Mouse (Mus musculus) limb, embryonic 11.5 days (tissue): ENCODE results near the gene Psenen. TPM values are rescaled to one million over a fixed set of nuclear protein-coding genes. Genes with fewer than 3 reads are reported as not detected.

Experiments used
- ATAC-seq: fragments of 200-750 bp; cut with Nextera tagmentation; 2 replicates; pipeline ENCODE4 v1.8.0; 2017; ENCODE audit warnings: low read depth; ENCODE audit not compliant: insufficient number of reproducible peaks, low FRiP score, low TSS enrichment
- DNase-seq: peaks from one replicate; pipeline ENCODE4 v3.0.0-alpha.2; 2015; ENCODE audit warnings: low spot score
- H3K27ac ChIP-seq: fragments of 300-500 bp; sonication (generic); replicated peaks from 2 replicates; pipeline ENCODE4 v1.5.1; 2014; ENCODE audit warnings: low read depth, mild to moderate bottlenecking, low read length
- H3K27me3 ChIP-seq: fragments of 300-500 bp; sonication (generic); 2 replicates; pipeline ENCODE4 v1.6.1; 2014; ENCODE audit warnings: mild to moderate bottlenecking, low read length, mixed read lengths; ENCODE audit not compliant: control insufficient read depth, insufficient read depth
- H3K36me3 ChIP-seq: fragments of 300-500 bp; sonication (generic); 2 replicates; pipeline ENCODE4 v1.6.1; 2014; ENCODE audit warnings: mild to moderate bottlenecking, low read length, moderate library complexity, mixed read lengths; ENCODE audit not compliant: control insufficient read depth, insufficient read depth
- H3K4me1 ChIP-seq: fragments of 300-500 bp; sonication (generic); 2 replicates; pipeline ENCODE4 v1.6.1; 2014; ENCODE audit warnings: low read length, mixed read lengths; ENCODE audit not compliant: control insufficient read depth, insufficient read depth
- H3K4me2 ChIP-seq: fragments of 300-500 bp; sonication (generic); 2 replicates; pipeline ENCODE4 v1.6.1; 2014; ENCODE audit warnings: low read depth, mild to moderate bottlenecking, moderate library complexity; ENCODE audit not compliant: severe bottlenecking
- H3K4me3 ChIP-seq: fragments of 300-500 bp; sonication (generic); 2 replicates; pipeline ENCODE4 v1.5.1; 2014; ENCODE audit warnings: low read depth, low read length
- H3K9ac ChIP-seq: fragments of 300-500 bp; sonication (generic); 2 replicates; pipeline ENCODE4 v1.6.1; 2014; ENCODE audit warnings: mild to moderate bottlenecking, low read length
- H3K9me3 ChIP-seq: fragments of 300-500 bp; sonication (generic); 2 replicates; pipeline ENCODE4 v1.6.1; 2016; ENCODE audit warnings: low read length; ENCODE audit not compliant: control insufficient read depth
- WGBS: fragments of 180-500 bp; shearing (Covaris S2); extraction: QIAGEN DNeasy Blood & Tissue Kit; methylation state at CpG from one replicate; pipeline ENCODE4 v1.1.7; 2014; 5-methylcytosine and 5-hydroxymethylcytosine counted together
- microRNA-seq: library from miRNA; unstranded; fragments of <30 nt; microRNA quantifications from one replicate; pipeline ENCODE4, GENCODE M21; 2016
- polyA plus RNA-seq: library from polyadenylated mRNA; unstranded; fragments of >200 nt; fragmentation: Nextera tagmentation; extraction: Ambion mirVana; gene quantifications from 2 replicates; pipeline ENCODE4 v1.2.1, GENCODE M21; 2014

Gene Psenen
- polyA plus RNA-seq, 1 experiment from 2014 or later = 123 TPM

DNA sequence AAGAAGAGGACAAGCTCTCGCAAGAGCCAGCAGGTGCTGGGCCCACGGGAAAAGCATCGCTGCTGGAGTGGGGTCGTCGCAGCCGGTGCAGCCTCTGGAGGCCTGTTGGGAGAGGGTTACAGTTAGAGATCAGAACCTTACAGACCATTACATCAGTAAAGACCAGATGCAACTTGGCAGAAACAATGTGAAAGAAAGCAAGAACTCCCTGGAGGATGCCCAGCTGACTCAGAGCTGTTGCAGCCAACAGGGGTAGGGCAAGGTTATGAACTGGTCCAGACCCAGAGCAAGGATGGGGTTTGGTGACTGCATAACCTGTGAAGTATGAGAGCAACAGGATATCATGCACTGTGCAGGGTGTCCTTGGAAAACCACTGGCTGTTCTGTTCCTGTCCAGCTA, 38.9 kb downstream of the Psenen start:
- H3K9me3 ChIP-seq = no peaks in the 10 kb centered on the region
- H3K4me2 ChIP-seq = no peak overlapping the region
- DNase-seq (no peak), ATAC-seq (no peak)
- H3K27ac ChIP-seq = no peak overlapping the region
- H3K4me1 ChIP-seq = 0 out of 2 replicates have a peak, but pooled peaks cover 9% of the 10 kb centered on the region
- WGBS = 81% methylated on average over 6 of the region's 6 CpGs
- H3K4me3 ChIP-seq = no peak overlapping the region
- peaks cover 19% of the 10 kb centered on the region for H3K36me3 ChIP-seq
- no peaks in the 10 kb centered on the region for H3K27me3 ChIP-seq
- H3K9ac ChIP-seq = no peak overlapping the region

DNA sequence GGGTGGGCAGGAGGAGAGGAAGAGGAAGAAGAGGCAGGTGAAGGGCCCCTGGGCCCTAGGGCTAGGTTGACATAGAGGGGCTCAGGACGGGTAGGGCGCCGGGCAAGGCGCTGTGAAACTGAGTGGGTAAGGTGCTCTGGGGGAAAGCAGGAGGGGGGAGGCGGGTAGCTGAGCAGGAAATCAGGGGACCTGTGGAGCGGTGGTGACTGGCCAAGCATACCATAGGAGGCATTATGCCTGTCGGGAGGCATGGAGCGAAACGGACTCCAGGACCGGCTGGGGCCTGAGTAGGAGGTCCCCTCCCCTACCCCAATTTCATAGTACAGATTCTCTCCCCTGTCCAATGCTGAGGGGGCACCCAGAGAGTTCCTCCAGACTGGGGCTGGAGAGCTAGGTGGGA, 40.6 kb downstream of the Psenen start:
- ATAC-seq (no peak), DNase-seq (no peak)
- Histone ChIP-seq H3K27ac (no peak overlapping the region), H3K36me3 (peaks cover 8% of the 10 kb centered on the region; the same call in 1 of the 2 replicates), H3K4me3 (no peak overlapping the region), H3K9ac (no peak overlapping the region), H3K27me3 (no peaks in the 10 kb centered on the region), H3K9me3 (no peaks in the 10 kb centered on the region), H3K4me1 (0 out of 2 replicates have a peak, but pooled peaks cover 9% of the 10 kb centered on the region), H3K4me2 (no peak overlapping the region)
- WGBS = 83% methylated on average over 10 of the region's 10 CpGs

DNA sequence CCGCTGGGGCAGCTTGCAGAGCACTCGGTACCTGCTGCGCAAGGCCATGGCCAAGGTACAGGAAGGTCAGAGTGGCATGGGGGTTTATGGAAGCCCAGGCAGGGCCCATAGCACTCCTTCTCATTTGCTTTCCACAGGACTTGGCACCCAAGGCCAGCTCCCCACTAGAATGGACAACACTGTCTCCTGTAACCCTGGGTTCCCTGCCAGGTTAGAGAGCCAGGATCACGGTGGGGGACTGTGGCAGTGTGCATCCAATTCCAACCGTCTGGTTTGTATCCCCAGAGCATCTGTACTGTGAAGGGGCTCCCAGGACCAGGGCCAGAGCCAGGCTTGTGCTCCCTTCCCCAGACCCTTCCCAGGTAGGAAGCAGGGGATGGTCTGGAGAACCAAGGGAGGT, 42.6 kb downstream of the Psenen start:
- H3K36me3 ChIP-seq = 0 out of 2 replicates have a peak, but pooled peaks cover 5% of the 10 kb centered on the region
- no peak overlapping the region for H3K4me3 ChIP-seq
- H3K9me3 ChIP-seq = no peaks in the 10 kb centered on the region
- H3K4me2 ChIP-seq = no peak overlapping the region
- no peaks in the 10 kb centered on the region for H3K27me3 ChIP-seq
- WGBS = 82% methylated on average over 5 of the region's 5 CpGs
- no peaks in the 10 kb centered on the region for H3K4me1 ChIP-seq
- no peak overlapping the region for H3K27ac ChIP-seq
- DNase-seq (no peak), ATAC-seq (no peak)
- H3K9ac ChIP-seq = no peak overlapping the region

DNA sequence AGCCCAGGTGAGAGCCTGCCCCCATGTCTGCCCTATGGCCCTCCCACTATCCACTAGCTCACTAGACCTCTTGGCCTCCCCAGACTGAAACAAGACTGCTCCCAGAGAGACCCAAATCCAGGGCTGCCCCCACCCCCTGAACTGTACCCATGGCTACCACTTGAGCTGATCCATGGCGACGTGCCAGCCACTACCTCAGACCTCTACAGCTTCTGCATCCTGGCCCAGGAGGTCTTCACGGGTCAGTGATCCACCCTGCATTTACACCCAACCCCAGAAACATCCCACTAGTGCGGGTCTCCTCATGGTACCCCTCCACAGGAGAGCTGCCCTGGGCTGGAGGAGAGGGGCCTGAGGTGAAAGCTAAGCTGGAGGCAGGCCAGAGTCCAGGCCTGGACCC, 43.0 kb downstream of the Psenen start:
- no peak for ATAC-seq
- WGBS = 82% methylated on average over 4 of the region's 4 CpGs

DNA sequence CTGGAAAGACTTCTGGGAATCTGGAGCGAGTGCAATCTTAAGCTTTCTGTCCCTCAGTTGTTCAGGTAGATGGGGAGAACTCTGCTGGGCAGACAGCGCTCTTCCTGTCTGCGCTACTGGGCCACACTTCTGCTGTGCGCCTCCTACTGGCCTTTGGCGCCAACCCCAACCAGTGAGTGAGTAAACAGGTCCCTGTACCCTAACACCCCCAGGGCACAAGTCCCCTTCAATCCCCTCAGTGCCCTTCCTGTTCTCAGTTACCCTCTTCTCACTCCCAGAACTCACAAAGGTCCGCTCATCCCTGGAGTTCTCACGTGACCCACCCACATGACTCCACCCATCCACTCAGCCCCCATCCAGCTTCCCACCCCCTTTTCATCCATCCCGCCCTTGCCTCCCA, 45.1 kb downstream of the Psenen start:
- WGBS = 40% methylated on average over 8 of the region's 8 CpGs

More for the DNA sequence above, 43.0 kb downstream of the Psenen start:
- Histone ChIP-seq H3K27me3 (no peaks in the 10 kb centered on the region), H3K4me2 (no peak overlapping the region), H3K36me3 (0 out of 2 replicates have a peak, but pooled peaks cover 5% of the 10 kb centered on the region), H3K4me1 (no peaks in the 10 kb centered on the region), H3K27ac (no peak overlapping the region), H3K9me3 (no peaks in the 10 kb centered on the region), H3K9ac (no peak overlapping the region), H3K4me3 (no peak overlapping the region)
- DNase-seq = no peak

DNA sequence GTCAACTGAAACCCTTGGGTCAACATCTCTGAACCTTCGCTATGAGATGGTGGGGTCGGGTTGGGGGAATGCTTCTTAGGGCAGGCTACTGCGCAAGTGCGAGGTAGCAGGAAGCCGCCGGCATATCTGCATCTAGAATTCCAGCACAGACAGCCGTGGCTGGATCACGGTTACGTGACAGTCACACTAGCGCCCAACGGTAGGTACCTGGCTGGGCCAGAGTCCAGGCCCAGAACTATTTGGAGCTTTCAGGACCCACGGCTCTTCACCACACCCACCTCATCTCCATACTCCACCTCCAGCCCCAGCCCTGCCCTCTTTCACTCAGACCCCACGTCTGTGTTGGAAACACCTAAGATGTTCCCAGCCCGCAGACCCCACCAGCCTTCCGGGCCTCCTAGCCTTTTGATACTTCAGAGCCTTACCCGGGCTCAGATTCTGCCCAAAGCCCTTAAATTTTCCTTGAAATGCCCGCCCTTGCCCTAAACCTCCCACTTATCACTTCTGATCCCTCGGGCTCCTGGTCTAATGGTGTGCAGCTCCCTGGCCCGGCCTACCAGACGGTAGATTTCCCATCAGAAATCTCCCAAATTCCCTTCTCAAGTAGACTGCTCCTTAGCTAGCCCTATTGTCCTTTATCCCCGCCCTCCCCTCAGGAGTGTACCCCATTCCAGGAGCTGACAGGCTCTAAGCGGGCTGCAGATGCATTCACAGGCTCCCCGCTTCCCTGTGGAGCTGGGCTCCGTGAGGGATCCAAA, 48.2 kb downstream of the Psenen start:
- Histone ChIP-seq H3K27ac (no peak overlapping the region), H3K9ac (no peak overlapping the region), H3K4me1 (no peaks in the 10 kb centered on the region), H3K36me3 (no peaks in the 10 kb centered on the region), H3K4me2 (no peak overlapping the region), H3K4me3 (no peak overlapping the region), H3K9me3 (no peaks in the 10 kb centered on the region), H3K27me3 (no peaks in the 10 kb centered on the region)
- 53% methylated on average over 24 of the region's 24 CpGs for WGBS
- no peak for ATAC-seq
- no peak for DNase-seq

More for the DNA sequence above, 45.1 kb downstream of the Psenen start:
- Histone ChIP-seq H3K36me3 (0 out of 2 replicates have a peak, but pooled peaks cover 2% of the 10 kb centered on the region), H3K9ac (no peak overlapping the region), H3K27ac (no peak overlapping the region), H3K27me3 (no peaks in the 10 kb centered on the region), H3K4me3 (no peak overlapping the region), H3K4me2 (no peak overlapping the region), H3K9me3 (no peaks in the 10 kb centered on the region), H3K4me1 (no peaks in the 10 kb centered on the region)
- DNase-seq (no peak), ATAC-seq (no peak)

Small RNA genes lying within 50 kb of the gene (microRNA-seq; reads per million reads assigned to microRNA genes)
- gene Gm38670 = 0.92 reads per million
- not detected for gene Mir3569

Other genes starting within 250 kb of the Psenen start
- 72.3 and 75.3 TPM in 2 replicates for gene Syne4, start 248.8 kb downstream of the Psenen start, polyA plus RNA-seq
- not detected in 2 replicates for gene E130208F15Rik, start 241.9 kb downstream of the Psenen start, polyA plus RNA-seq
- gene Sdhaf1, start 239.7 kb downstream of the Psenen start, polyA plus RNA-seq = 21.6 TPM in 2 replicates
- 4.9 and 5.0 TPM in 2 replicates for gene Lrfn3, start 200.9 kb downstream of the Psenen start, polyA plus RNA-seq
- 8.4 and 12.6 TPM in 2 replicates for gene Tyrobp, start 149.9 kb downstream of the Psenen start, polyA plus RNA-seq
- gene Hcst, start 143.8 kb downstream of the Psenen start, polyA plus RNA-seq = 0.39 TPM in 1 of 2 replicates, not detected in the other
- 0.96 and 1.4 TPM in 2 replicates for gene Nfkbid, start 141.9 kb downstream of the Psenen start, polyA plus RNA-seq
- gene Aplp1, start 118.1 kb downstream of the Psenen start, polyA plus RNA-seq = 16.6 and 18.0 TPM in 2 replicates
- 0.13 TPM in 1 of 2 replicates, not detected in the other for gene Kirrel2, start 105.9 kb downstream of the Psenen start, polyA plus RNA-seq
- gene Nphs1, start 105.3 kb downstream of the Psenen start, polyA plus RNA-seq = 0.15 TPM in 1 of 2 replicates, not detected in the other
- 0.33 TPM in 1 of 2 replicates, not detected in the other for gene Prodh2, start 70.0 kb downstream of the Psenen start, polyA plus RNA-seq
- gene Arhgap33, start 28.6 kb downstream of the Psenen start, polyA plus RNA-seq = 12.1 and 12.9 TPM in 2 replicates
- gene Hspb6, start 11.4 kb downstream of the Psenen start, polyA plus RNA-seq = 6.1 and 6.9 TPM in 2 replicates
- gene Proser3, start 11.3 kb downstream of the Psenen start, polyA plus RNA-seq = 20.0 and 21.9 TPM in 2 replicates
- gene Lin37, start 3.8 kb downstream of the Psenen start, polyA plus RNA-seq = 40.6 and 46.9 TPM in 2 replicates
- 91.9 and 100 TPM in 2 replicates for gene U2af1l4, start 326 bp downstream of the Psenen start, polyA plus RNA-seq
- gene Gm49396, start 283 bp downstream of the Psenen start, polyA plus RNA-seq = 6.0 and 6.8 TPM in 2 replicates
- 3.2 and 3.5 TPM in 2 replicates for gene Igflr1, start 1.8 kb upstream of the Psenen start, polyA plus RNA-seq
- gene Kmt2b, start 25.1 kb upstream of the Psenen start, polyA plus RNA-seq = 11.9 and 14.1 TPM in 2 replicates
- 0.43 TPM in 1 of 2 replicates, not detected in the other for gene Zbtb32, start 35.3 kb upstream of the Psenen start, polyA plus RNA-seq
- gene Upk1a, start 49.2 kb upstream of the Psenen start, polyA plus RNA-seq = 3.6 and 3.8 TPM in 2 replicates
- 801 and 830 TPM in 2 replicates for gene Cox6b1, start 62.5 kb upstream of the Psenen start, polyA plus RNA-seq
- gene Etv2, start 72.2 kb upstream of the Psenen start, polyA plus RNA-seq = 0.19 and 0.43 TPM in 2 replicates
- 125 and 126 TPM in 2 replicates for gene Rbm42, start 86.7 kb upstream of the Psenen start, polyA plus RNA-seq
- 62.1 and 67.3 TPM in 2 replicates for gene Haus5, start 101.4 kb upstream of the Psenen start, polyA plus RNA-seq
- not detected in 2 replicates for gene Pmis2, start 108.0 kb upstream of the Psenen start, polyA plus RNA-seq
- gene 2200002J24Rik, start 135.3 kb upstream of the Psenen start, polyA plus RNA-seq = not detected in 2 replicates
- gene Atp4a, start 148.6 kb upstream of the Psenen start, polyA plus RNA-seq = 0.28 and 0.41 TPM in 2 replicates
- gene Tmem147, start 165.9 kb upstream of the Psenen start, polyA plus RNA-seq = 143 and 149 TPM in 2 replicates
- 0.43 and 0.47 TPM in 2 replicates for gene Gapdhs, start 180.1 kb upstream of the Psenen start, polyA plus RNA-seq
- gene Sbsn, start 187.8 kb upstream of the Psenen start, polyA plus RNA-seq = 0.27 and 1.3 TPM in 2 replicates
- gene Dmkn, start 200.1 kb upstream of the Psenen start, polyA plus RNA-seq = not detected in 2 replicates
- gene Krtdap, start 224.3 kb upstream of the Psenen start, polyA plus RNA-seq = not detected in 2 replicates